Mouse (Mus musculus) left cerebral cortex, postnatal 36 days (tissue): Measurements from ENCODE around the gene Zfp810. TPM values are rescaled to one million over a fixed set of nuclear protein-coding genes. Genes with fewer than 3 reads are reported as not detected.

Experiments
- DNase-seq, 2 experiments: peaks; one replicate each; pipeline ENCODE4 v3.0.0; 2021 to 2022; ENCODE audit warnings: low spot score in 2 of 2, mixed read lengths in 1 of 2
- intact Hi-C: fragments of 180-260 bp; cut with DNase I; formaldehyde crosslinking; loops from one replicate; pipeline ENCODE4 v1.15.1; 2025
- total RNA-seq, 2 experiments: library from RNA; stranded (reverse); gene quantifications; 2 replicates each; pipeline ENCODE4 v1.2.3; 2021

The Zfp810 gene
- total RNA-seq, 2 experiments from 2014 or later: 16.5 to 20.4 TPM

DNA sequence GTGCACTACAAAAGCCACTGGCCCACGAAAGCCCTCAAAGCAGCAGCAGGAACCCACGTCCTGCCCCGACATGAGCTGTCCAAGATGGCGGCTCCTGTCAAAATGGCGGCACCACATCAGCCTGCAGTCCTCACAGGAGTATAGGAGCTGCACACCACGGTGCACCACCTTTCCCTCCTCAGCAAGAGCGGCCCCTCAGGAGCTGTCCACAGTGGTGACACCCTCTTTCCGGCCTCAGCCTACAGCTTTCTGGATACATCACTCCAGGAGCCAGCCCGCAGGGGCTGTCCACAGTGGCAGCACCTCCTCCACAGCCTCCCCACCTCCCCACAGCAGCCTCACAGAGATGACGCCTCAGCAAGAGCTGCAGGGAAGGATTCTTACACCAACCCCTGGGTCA is 44.8 kb downstream of the Zfp810 start:
- intact Hi-C loops: no loop called here
- DNase-seq: no peak

DNA sequence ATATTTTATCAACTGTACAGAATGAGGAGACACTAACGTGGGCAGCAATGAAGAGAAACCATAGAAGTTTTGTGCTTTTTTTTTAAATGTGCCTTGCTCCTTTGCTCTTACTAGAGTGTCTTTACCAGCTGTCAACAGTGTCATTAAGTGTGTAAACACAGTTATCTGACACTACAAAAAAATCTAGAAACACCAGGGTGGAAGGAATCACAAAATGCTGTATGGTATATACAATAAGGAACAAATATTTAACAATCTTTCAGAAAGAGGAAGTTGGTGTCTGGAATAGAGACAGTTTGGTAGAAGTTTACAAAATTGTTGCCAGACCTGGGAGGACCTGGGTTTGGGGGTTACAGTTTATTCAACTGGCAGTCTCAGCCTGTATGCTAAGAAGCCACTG is 45.9 kb downstream of the Zfp810 start:
- DNase-seq: no peak
- intact Hi-C loops: no loop called here

DNA sequence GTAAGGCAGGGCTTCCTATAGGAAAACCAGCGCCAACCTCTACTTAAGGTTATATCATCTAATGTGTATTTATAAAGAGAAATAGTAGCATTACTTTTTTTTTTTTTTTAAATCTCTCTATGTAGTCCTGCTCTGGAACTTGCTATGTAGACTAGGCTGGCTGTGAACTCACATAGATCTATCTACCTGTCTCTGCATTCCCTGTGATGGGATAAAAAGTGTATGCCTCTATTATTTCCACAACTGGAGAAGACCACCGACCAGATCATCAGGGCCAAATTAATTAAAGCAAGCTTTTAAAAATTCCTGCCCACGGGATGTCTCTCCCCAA is 47.4 kb downstream of the Zfp810 start:
- intact Hi-C loops: no loop called here
- no peak for DNase-seq

DNA sequence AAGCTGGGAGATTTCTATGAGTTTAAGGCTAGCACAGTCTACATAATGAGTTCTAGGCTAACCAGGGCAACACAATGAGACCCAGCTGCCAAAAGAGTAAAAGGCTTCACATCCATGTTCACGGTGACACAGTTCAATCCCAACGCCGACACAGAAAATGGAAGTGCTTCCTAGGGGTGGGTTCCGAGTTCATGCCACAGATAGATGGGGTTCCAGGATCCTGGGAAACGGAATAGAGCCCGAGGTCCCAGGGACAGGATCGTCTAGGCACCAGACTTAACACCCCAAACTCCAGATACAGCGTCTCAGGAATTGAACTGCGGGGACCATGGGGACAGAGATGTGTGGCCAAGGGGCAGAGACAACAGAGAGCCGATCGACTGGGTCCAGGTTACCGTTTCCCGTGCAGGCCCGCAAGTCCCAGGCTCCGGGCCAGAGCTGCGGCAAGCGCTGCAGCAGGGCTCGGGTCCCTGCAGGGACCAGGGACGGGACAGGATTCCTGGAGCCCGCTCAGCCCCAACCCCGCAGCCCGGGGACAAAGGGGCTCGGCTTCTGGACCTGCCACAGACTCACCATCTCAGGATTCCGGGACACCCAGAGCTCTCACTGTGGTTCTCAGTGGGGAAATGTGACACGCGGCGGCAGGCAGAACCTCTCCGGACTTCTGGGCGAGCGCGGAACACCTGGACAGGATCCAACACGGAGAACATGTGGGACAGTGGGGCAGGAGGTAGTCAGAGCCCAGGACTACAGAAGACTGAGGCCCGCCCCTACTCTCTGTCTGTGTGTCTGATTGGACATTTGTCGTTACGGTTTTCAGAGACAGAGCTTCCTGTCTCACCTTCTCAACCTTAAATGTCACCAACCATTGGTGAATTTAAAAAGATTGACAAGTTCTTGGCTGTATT is 48.0 kb downstream of the Zfp810 start, which contains the start of gene Zfp599:
Gene Zfp599 (minus strand): TSS at position 712 of the 908 bp plus-strand sequence.
- intact Hi-C loops: no loop called here
- peak; percentile 53 to 60 for DNase-seq

DNA sequence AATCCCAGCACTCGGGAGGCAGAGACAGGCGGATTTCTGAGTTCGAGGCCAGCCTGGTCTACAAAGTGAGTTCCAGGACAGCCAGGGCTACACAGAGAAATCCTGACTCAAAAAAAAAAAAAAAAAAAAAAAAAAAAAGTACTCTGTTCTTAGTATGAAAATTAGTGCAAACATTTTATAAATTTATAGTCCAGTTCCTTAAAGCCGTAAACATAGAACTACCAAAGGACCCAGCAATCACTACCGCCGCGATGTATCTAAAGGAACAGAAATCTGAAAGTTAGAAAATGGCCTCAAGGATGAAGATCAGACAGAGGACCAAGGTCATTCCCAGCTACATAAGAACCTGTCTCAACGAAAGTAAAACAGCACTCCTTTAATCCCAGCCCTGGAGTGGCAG is 48.7 kb downstream of the Zfp810 start:
- no peak for DNase-seq
- intact Hi-C loops: no loop called here

DNA sequence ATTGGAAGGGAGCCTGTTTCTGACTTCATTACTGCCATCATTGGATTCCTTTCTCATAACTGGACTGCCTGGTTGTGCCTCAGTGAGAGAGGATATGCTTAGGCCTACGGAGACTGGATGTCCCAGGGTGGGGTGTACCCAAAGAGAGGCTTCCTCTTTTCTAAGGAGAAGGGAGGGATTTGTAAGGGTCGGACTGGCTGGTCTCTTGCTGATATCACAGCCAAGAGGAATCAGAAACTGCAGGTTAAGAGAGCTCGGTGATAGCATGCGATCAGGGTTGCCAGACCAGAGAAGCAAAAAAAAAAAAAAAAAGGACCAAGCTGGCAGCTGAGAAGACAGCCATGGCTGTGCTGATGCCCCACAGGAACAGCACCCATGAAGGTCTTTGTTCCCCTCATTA is 50.9 kb downstream of the Zfp810 start:
- DNase-seq: no peak
- intact Hi-C loops: no loop called here

DNA sequence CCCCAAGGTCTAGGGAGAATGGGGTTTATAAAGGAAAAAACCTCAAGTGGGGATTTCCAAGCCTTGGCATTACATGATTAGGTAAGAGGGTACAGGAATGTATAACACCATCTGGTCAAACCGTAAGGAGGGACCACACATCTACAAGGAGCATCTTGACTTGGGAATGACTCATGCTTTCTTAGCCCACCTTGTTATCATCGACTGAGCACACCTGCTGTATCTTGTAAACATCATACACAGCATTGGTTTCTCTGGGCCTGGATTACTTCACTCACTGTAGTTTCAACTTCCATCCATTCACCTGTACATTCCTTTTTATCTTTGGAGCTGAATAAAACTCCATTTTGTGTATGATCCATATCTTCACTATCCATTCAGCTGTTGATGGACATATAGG is 63.2 kb downstream of the Zfp810 start:
- intact Hi-C loops: no loop called here
- no peak for DNase-seq

DNA sequence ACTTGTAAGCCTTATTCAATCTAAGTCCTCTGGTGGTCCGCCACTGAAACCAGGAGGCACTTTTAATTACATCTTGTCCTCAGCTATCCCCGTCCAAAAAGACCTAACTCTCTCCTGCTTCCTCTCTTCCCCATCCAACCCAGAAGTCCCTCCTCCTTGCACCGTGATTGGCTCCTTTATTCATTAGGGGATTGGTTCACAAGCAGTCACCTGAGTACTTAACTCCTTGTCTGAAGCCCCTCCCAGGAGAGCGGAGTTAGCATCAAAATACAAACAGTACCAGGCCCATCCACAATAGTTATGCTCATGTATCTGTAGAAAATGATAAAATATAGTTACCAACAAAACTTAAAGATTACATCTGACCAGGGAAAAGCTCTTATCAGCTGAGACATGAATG is 67.4 kb downstream of the Zfp810 start:
- no peak for DNase-seq
- intact Hi-C loops: no loop called here

DNA sequence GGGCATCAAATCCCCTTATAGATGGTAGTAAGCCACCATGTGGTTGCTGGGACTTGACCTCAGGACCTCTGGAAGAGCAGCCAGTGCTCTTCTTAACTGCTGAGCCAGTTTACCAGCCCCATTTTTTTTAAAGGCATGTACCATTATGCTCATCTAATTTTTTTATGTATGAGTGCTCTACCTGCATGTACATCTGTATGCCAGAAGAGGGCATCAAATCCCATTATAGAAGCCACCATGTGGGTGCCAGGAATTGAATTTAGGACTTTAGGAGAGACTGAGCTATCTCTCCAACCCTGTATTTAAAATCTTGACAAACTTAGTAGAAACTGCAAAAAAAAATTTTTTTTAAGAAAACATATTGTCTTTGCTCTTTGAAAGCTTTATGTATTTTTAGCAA is 76.9 kb downstream of the Zfp810 start:
- no peak for DNase-seq
- intact Hi-C loops: loop anchor here (2.0 kb wide), 1 partner anchor 178 kb away; no protein-coding TSS in a partner anchor

DNA sequence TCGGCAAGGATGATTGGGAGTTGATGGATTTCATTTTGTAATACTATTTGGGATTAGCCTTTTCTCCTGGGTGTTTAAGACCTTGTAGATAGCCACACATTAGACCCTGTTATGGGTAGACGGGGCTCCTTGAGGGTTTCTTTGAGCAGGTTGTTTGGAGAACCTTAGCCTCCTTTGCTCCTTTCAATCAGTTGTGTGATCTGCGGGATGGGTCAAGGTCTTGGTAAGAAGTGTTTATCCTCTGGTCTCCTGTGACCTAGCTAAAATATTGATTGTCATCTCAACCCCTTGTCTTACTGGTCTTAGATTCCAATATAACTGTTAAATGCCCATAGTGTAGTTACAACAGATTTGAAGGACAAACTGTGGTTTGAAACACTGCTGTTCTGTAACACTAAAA is 77.4 kb downstream of the Zfp810 start:
- intact Hi-C loops: loop anchor here (2.0 kb wide), 1 partner anchor 179 kb away; no protein-coding TSS in a partner anchor
- no peak for DNase-seq

DNA sequence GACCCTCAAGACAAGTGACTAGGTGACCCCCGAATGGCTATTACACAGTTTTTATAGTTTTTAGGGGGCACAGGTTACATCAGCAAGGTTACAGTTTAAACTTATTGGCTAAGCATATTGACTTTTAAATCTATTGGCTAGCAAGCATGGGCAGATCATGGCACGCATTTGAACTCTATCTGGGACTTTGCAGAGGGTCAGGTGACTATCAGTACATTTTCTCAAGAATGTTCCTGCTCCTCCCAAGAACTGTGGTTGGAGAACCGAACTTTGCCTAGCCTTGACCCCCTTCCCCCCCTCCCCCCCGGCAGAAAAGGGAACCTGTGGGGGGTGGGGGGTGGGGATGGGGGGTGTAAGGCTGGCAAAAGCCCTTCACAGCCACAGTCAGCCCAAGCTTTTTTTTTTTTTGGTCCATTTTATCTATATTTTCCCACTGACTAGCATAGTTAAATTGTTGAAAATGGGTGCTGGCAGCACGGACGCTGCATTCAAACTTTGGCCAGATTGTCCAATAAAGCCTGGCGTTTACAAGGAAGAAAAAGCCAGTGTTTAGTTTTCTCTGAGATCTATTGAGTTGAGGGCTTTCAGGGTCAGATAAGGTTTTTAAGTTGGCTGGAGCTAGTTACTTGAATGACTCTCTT is 77.9 kb downstream of the Zfp810 start:
- intact Hi-C loops: loop anchor here (2.0 kb wide), 1 partner anchor 179 kb away; no protein-coding TSS in a partner anchor

DNA sequence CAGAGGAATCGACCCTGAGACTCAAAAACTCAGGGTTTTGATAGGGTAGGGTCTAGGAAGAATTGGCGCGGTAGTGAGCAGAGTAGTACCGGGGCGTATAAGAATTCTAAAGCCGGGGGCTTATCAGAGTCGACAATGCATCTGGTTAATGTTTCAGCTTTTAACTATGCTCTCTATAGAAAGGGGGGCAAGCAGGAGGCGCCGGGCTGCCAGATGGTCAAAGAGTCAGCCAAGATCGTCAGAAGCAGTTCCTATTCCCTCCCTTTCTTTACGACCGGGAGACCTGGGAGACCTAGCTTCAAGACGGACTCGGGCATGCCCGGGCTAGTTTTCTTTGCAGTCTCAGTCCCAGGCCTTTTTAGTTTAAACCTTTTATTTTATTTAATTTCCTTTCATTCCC is 80.6 kb downstream of the Zfp810 start:
- intact Hi-C loops: no loop called here

More for the DNA sequence above, 77.9 kb downstream of the Zfp810 start:
- no peak for DNase-seq

More for the DNA sequence above, 80.6 kb downstream of the Zfp810 start:
- DNase-seq: no peak

Other genes with a start within 250 kb of the Zfp810 start
- 1 to 10 TPM; 3.0 to 5.5 TPM for gene Gm49318, start 236.4 kb downstream of the Zfp810 start, total RNA-seq
- gene Zfp653, start 236.3 kb downstream of the Zfp810 start, total RNA-seq: 10 to 100 TPM; 18.7 to 22.8 TPM
- gene Ecsit, start 222.2 kb downstream of the Zfp810 start, total RNA-seq: 10 to 100 TPM; 42.3 to 48.2 TPM
- under 1 TPM; 0.44 to 0.93 TPM for gene Cnn1, start 208.4 kb downstream of the Zfp810 start, total RNA-seq
- gene Elof1, start 190.5 kb downstream of the Zfp810 start, total RNA-seq: 10 to 100 TPM; 58.8 to 75.1 TPM
- gene Acp5, start 171.9 kb downstream of the Zfp810 start, total RNA-seq: under 1 TPM in 1 of 2 experiments, not detected in 1; 0.62 TPM
- gene Pigyl, start 150.8 kb downstream of the Zfp810 start, total RNA-seq: 10 to 100 TPM; 45.7 to 46.6 TPM
- gene Zfp872, start 119.6 kb downstream of the Zfp810 start, total RNA-seq: not detected
- gene Zfp809, start 81.9 kb downstream of the Zfp810 start, total RNA-seq: 10 to 100 TPM; 19.1 to 23.6 TPM
- 1 to 10 TPM; 4.3 to 4.4 TPM for gene Zfp599, start 47.8 kb downstream of the Zfp810 start, total RNA-seq
- 10 to 100 TPM; 12.1 to 12.5 TPM for gene Anln, start 81.5 kb upstream of the Zfp810 start, total RNA-seq
- 1 to 10 TPM; 6.9 to 7.9 TPM for gene 9530077C05Rik, start 103.9 kb upstream of the Zfp810 start, total RNA-seq
- not detected for gene Gm17545, start 146.6 kb upstream of the Zfp810 start, total RNA-seq
- gene Rp9, start 162.1 kb upstream of the Zfp810 start, total RNA-seq: 10 to 100 TPM; 43.4 to 43.5 TPM
- gene Bbs9, start 168.1 kb upstream of the Zfp810 start, total RNA-seq: 10 to 100 TPM; 36.7 to 37.6 TPM